In the genomic region with DNA sequence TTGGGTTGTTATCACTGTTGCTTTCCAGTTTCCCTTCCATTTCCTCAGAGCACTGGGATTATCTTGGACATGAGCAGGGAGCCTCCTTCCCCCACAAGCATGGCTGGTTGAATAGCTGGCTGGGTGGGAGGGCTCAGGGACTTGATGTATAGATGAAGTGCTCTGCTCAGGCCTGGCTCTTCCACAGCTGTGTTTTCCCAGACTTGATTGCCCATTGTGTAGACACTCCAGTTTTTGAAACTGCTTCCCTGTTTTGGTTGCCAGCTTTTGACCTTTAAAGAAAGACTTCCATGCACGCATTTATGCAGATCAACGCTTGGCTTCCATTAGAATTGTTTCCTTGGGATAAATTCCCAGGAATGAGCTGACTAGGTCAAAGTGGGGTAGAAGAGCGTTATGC, we compare ENCODE assay signal across 25 mouse cellular contexts. TPM values are rescaled to one million over a fixed set of nuclear protein-coding genes. Genes with fewer than 3 reads are reported as not detected.
A peak's percentile ranks its signal among the peaks of the same experiment; 100 is the strongest.
DNase-seq lines count a peak whose midpoint lies in the region; ATAC-seq and TF ChIP-seq lines count a peak whose summit lies in the region.
"Had no signal": no experiment of that assay in that cellular context is flagged by ENCODE, and none has a peak within 500 bp of the region (broad histone marks: within the 10 kb centered on the region; RNA-seq: fewer than 3 reads in every experiment).

No protein-coding gene starts in this region.

- no peak overlapping the region for H3K9ac ChIP-seq in heart, embryonic 13.5 days
- no peak overlapping the region for H3K9ac ChIP-seq in ES-E14 (ENCODE audit: insufficient read depth, low read depth, low read length, poor library complexity, severe bottlenecking)
- no peak overlapping the region for H3K9ac ChIP-seq in embryonic facial prominence, embryonic 15.5 days
- H3K9ac ChIP-seq in forebrain, postnatal 0 days = no peak overlapping the region

- 80% methylated on average over 3 of the region's 3 CpGs for WGBS in heart, embryonic 13.5 days
- WGBS in embryonic facial prominence, embryonic 15.5 days = 62% methylated on average over 3 of the region's 3 CpGs
- 54% methylated on average over 3 of the region's 3 CpGs for WGBS in forebrain, postnatal 0 days

- no peak for DNase-seq in heart, adult 18-20 months
- DNase-seq in ES-E14 (ENCODE audit: low read depth, low spot score) = no peak
- DNase-seq in forebrain, postnatal 0 days = no peak
- no peak for DNase-seq in cerebellum, postnatal 10 days
- DNase-seq in embryo, embryonic 9.5 days (ENCODE audit: extremely low spot score) = no peak
- DNase-seq: adrenal gland, adult 2 months; cerebellum, adult 2 months; gastrocnemius, adult 2 months; heart, postnatal 10 days; kidney, adult 2 months; left cerebral cortex, postnatal 4 days; lung, postnatal 14 days; midbrain, embryonic 14.5 days; right cerebral cortex, postnatal 14 days; spleen, adult 18-20 months had no signal

- peaks cover 8% of the 10 kb centered on the region; the same call in 1 of the 2 replicates for H3K9me3 ChIP-seq in heart, embryonic 13.5 days
- H3K9me3 ChIP-seq in ES-E14 (ENCODE audit: control insufficient read depth, insufficient read depth, low read depth, low read length) = no peaks in the 10 kb centered on the region
- H3K9me3 ChIP-seq in embryonic facial prominence, embryonic 15.5 days (replicated peaks) = no peaks in the 10 kb centered on the region
- H3K9me3 ChIP-seq in forebrain, postnatal 0 days (ENCODE audit: low read length) = no peaks in the 10 kb centered on the region
- H3K9me3 ChIP-seq: G1E; heart, embryonic 10.5 days had no signal

- H3K27me3 ChIP-seq in heart, embryonic 13.5 days (replicated peaks) = no peaks in the 10 kb centered on the region
- H3K27me3 ChIP-seq in embryonic facial prominence, embryonic 15.5 days = no peaks in the 10 kb centered on the region
- H3K27me3 ChIP-seq in forebrain, postnatal 0 days (ENCODE audit: insufficient read depth, low read length) = no peaks in the 10 kb centered on the region
- H3K27me3 ChIP-seq: Patski had no signal

- no peaks in the 10 kb centered on the region for H3K36me3 ChIP-seq in heart, embryonic 13.5 days
- H3K36me3 ChIP-seq in ES-E14 (ENCODE audit: control insufficient read depth, insufficient read depth, low read length, poor library complexity, severe bottlenecking) = no peaks in the 10 kb centered on the region
- no peaks in the 10 kb centered on the region for H3K36me3 ChIP-seq in embryonic facial prominence, embryonic 15.5 days
- no peaks in the 10 kb centered on the region for H3K36me3 ChIP-seq in forebrain, postnatal 0 days (ENCODE audit: insufficient read depth)
- H3K36me3 ChIP-seq: G1E; heart, embryonic 10.5 days had no signal

- in situ Hi-C loops in ES-E14 (cut with MboI; ENCODE audit: low sequenced_read_pairs in 2 of 2, unreplicated experiment in 2 of 2) = no loop called here

- peaks cover 52% of the 10 kb centered on the region for H3K4me1 ChIP-seq in heart, embryonic 13.5 days
- peaks cover 7 to 8% of the 10 kb centered on the region in 2 experiments; a peak in 2 of 4 replicates for H3K4me1 ChIP-seq in ES-E14 (ENCODE audit: control insufficient read depth in 2 of 2, insufficient read depth in 2 of 2, low read length in 2 of 2, poor library complexity in 1 of 2)
- H3K4me1 ChIP-seq in embryonic facial prominence, embryonic 15.5 days = peaks cover 73% of the 10 kb centered on the region
- H3K4me1 ChIP-seq in forebrain, postnatal 0 days (ENCODE audit: insufficient read depth) = no peaks in the 10 kb centered on the region; the same call in 1 of the 2 replicates

- no peak for ATAC-seq in heart, embryonic 13.5 days (ENCODE audit: extremely low read depth, insufficient number of reproducible peaks, low FRiP score, low TSS enrichment)
- ATAC-seq in embryonic facial prominence, embryonic 15.5 days (ENCODE audit: insufficient number of reproducible peaks, low FRiP score, low TSS enrichment, low read depth) = no peak
- peak; percentile 29; the same call in 1 of the 2 replicates for ATAC-seq in forebrain, postnatal 0 days
- ATAC-seq: CD4-positive, CD25-positive, alpha-beta regulatory T cell, adult 4 months; Patski had no signal

- H3K4me2 ChIP-seq in heart, embryonic 13.5 days = no peak overlapping the region
- no peak overlapping the region for H3K4me2 ChIP-seq in embryonic facial prominence, embryonic 15.5 days (replicated peaks)
- H3K4me2 ChIP-seq in forebrain, postnatal 0 days (ENCODE audit: low read depth) = no peak overlapping the region

- TF ChIP-seq CTCF in forebrain, postnatal 0 days (IDR thresholded peaks at IDR 0.05; ENCODE audit: low read depth) = no peak

- H3K4me3 ChIP-seq in heart, embryonic 13.5 days = no peak overlapping the region
- H3K4me3 ChIP-seq in ES-E14 (ENCODE audit: insufficient read depth in 1 of 2, low read depth in 1 of 2, low read length in 2 of 2, poor library complexity in 1 of 2, severe bottlenecking in 1 of 2) = no peak overlapping the region
- H3K4me3 ChIP-seq in embryonic facial prominence, embryonic 15.5 days (replicated peaks) = no peak overlapping the region
- no peak overlapping the region for H3K4me3 ChIP-seq in forebrain, postnatal 0 days (ENCODE audit: low read depth, low read length)
- H3K4me3 ChIP-seq: gastrocnemius, adult 2 months; heart, embryonic 10.5 days had no signal

- peak overlapping the region; percentile 45 for H3K27ac ChIP-seq in heart, embryonic 13.5 days (replicated peaks)
- no peak overlapping the region for H3K27ac ChIP-seq in ES-E14 (ENCODE audit: insufficient read depth, low read depth, low read length, poor library complexity, severe bottlenecking)
- peak overlapping the region; percentile 63 for H3K27ac ChIP-seq in embryonic facial prominence, embryonic 15.5 days (replicated peaks)
- H3K27ac ChIP-seq in forebrain, postnatal 0 days (ENCODE audit: low read depth, low read length) = peak overlapping the region; percentile 54; the same call in 1 of the 2 replicates
- H3K27ac ChIP-seq: gastrocnemius, adult 2 months; heart, embryonic 10.5 days; kidney, postnatal 0 days had no signal

TF ChIP-seq in ES-E14, 5 proteins besides CTCF, POLR2A, EP300 and RAD21:
- no peak for TF ChIP-seq ZC3H11A (IDR thresholded peaks at IDR 0.05; ENCODE audit: borderline replicate concordance, low read depth, low read length)
- TF ChIP-seq ZNF384 (IDR thresholded peaks at IDR 0.05; ENCODE audit: low read depth, low read length) = no peak
- TF ChIP-seq MAFK (IDR thresholded peaks at IDR 0.05; ENCODE audit: insufficient read depth, low read depth, low read length) = 0 out of 2 replicates have a peak, but pooled peaks have one; percentile 7

RNA-seq across cellular contexts. Expression of a gene that starts 32.2 kb away (rescaled TPM):
- 0.14 and 0.23 TPM in 2 replicates for polyA plus RNA-seq in heart, embryonic 13.5 days (2015; fragmentation: Nextera tagmentation; extraction: Ambion mirVana)
- 1 to 10 TPM in 1 of 2 experiments, under 1 TPM in 1; 0.30 to 2.8 TPM for total RNA-seq in heart, adult 18-20 months (2021)
- 0.58 and 1.4 TPM in 2 replicates for total RNA-seq in ES-E14 (2012; rRNA removed)
- polyA plus RNA-seq in embryonic facial prominence, embryonic 15.5 days (2015; fragmentation: Nextera tagmentation; extraction: Ambion mirVana) = 0.57 and 0.59 TPM in 2 replicates
- total RNA-seq in forebrain, postnatal 0 days (2014; rRNA removed) = 0.38 TPM in 1 of 2 replicates, not detected in the other
- 0.06 and 0.17 TPM in 2 replicates for polyA plus RNA-seq in forebrain, postnatal 0 days (2015; fragmentation: Nextera tagmentation; extraction: Ambion mirVana)
- total RNA-seq: common myeloid progenitor, adult 5-6 weeks; gastrocnemius, adult 2 months; layer of hippocampus, adult 18-20 months; layer of hippocampus, postnatal 14 days; left cerebral cortex, postnatal 4 days had no signal
- polyA plus RNA-seq: G1E had no signal

RNA-seq across cellular contexts. Expression of a gene that starts 33.6 kb away (rescaled TPM):
- polyA plus RNA-seq in heart, embryonic 13.5 days (2015; fragmentation: Nextera tagmentation; extraction: Ambion mirVana) = 0.15 and 0.21 TPM in 2 replicates
- under 1 TPM; 0.07 to 0.18 TPM for total RNA-seq in heart, adult 18-20 months (2021)
- 1.1 and 1.2 TPM in 2 replicates for total RNA-seq in ES-E14 (2012; rRNA removed)
- 2.7 and 2.8 TPM in 2 replicates for polyA plus RNA-seq in embryonic facial prominence, embryonic 15.5 days (2015; fragmentation: Nextera tagmentation; extraction: Ambion mirVana)
- total RNA-seq in forebrain, postnatal 0 days (2014; rRNA removed) = 0.48 TPM in 1 of 2 replicates, not detected in the other
- 0.29 TPM in 1 of 2 replicates, not detected in the other for polyA plus RNA-seq in forebrain, postnatal 0 days (2015; fragmentation: Nextera tagmentation; extraction: Ambion mirVana)
- total RNA-seq: left cerebral cortex, postnatal 4 days had no signal
- polyA plus RNA-seq: Patski had no signal
